Mouse (Mus musculus) gastrocnemius, postnatal 25 days (tissue): ENCODE data around the gene Gm49387. TPM values are rescaled to one million over a fixed set of nuclear protein-coding genes. Genes with fewer than 3 reads are reported as not detected.

Experiments used
- DNase-seq: peaks from one replicate; pipeline ENCODE4 v3.0.0; 2022
- long read RNA-seq, 2 experiments: library from polyadenylated mRNA; stranded (forward); transcript quantifications; one replicate each; pipeline ENCODE4 v2.0.0; 2021
- total RNA-seq, 2 experiments: library from RNA; stranded (reverse); gene quantifications; 1 replicate in 1 of 2; 2 replicates in 1 of 2; pipeline ENCODE4 v1.2.3; 2021

Gm49387 gene
- 1 to 10 TPM in 1 of 2 experiments, under 1 TPM in 1; 0.79 to 1.3 TPM for total RNA-seq
- long read RNA-seq, experiment 1 = 0 reads
- long read RNA-seq, experiment 2, partial matches to known transcripts = 0 of 1 reads
- long read RNA-seq, experiment 2, other reads (novel, unspliced or antisense) = 1 of 1 reads

GRCm38 (mm10) chr14:31640346-31640889, at the start of gene Gm49387:
TSS of gene Gm49387 (minus strand) at chr14:31640878.
- DNase-seq = no peak

DNA sequence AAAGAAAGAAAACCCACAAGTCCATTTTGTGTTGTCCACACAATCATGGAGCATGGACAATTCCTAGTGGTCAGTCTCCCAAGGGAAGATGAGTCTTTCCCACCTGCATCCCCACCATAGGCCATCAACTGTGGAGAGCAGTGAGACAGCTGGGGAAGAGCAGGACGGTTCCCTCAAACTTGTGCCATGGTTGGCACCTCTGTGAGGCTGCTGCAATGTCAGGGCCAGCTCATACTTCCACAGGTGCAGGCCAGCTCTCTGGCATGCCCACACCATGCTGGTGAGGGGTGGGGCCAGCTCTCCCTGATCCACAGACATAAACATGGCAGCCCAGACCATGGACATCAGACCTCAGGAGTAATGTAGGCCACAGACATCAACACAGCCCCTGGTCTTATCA, 45.6 kb upstream of the Gm49387 start:
- DNase-seq = no peak

- DNase-seq = no peak
Observed at GRCm38 (mm10) chr14:31685680-31686079, 45.0 kb upstream of the Gm49387 start.

- DNase-seq = no peak
Observed at GRCm38 (mm10) chr14:31684343-31685040, 43.8 kb upstream of the Gm49387 start.

DNA sequence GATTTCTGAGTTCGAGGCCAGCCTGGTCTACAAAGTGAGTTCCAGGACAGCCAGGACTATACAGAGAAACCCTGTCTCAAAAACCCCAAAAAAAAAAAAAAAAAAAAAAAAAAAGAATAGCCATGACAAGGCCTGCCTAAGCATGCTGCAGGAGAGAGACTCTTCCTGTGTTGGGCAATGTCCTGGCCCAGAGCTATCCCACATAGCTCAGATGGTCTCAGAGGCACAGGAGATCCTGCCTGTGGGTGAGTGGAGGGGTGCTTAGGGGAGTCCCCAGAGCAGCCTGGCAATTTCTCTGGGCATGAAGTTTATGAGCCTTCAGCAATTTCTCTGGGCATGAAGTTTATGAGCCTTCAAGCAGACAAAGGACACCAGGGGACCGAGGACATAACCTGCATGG, 42.9 kb upstream of the Gm49387 start:
- DNase-seq = no peak

- DNase-seq = no peak
Observed at GRCm38 (mm10) chr14:31681931-31682555, 41.4 kb upstream of the Gm49387 start.

- DNase-seq = no peak
Observed at GRCm38 (mm10) chr14:31681291-31681690, 40.6 kb upstream of the Gm49387 start.

DNA sequence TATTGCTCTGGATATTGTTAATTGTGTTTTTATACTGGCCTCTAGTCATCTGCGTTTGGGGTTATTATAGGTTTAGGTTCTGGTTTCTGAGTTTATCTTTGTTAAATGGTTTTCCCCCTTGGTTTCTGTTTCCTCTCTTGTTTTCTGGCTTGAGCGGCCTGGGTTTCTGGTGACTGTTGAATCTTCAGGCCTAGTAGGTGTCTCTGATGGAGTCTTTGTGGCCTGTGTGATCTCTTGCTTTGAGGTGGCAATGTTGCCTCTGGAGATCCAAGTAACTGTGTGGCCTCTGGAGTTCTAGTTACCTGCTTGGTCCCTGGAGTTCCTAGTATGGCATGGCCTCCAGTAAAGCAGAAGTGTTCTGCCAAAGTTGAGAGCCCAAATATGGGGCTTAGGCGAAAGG, 40.0 kb upstream of the Gm49387 start:
- no peak for DNase-seq

- no peak for DNase-seq
Observed at GRCm38 (mm10) chr14:31671635-31672320, 31.1 kb upstream of the Gm49387 start.

- no peak for DNase-seq
Observed at GRCm38 (mm10) chr14:31669642-31670490, 29.2 kb upstream of the Gm49387 start.

DNA sequence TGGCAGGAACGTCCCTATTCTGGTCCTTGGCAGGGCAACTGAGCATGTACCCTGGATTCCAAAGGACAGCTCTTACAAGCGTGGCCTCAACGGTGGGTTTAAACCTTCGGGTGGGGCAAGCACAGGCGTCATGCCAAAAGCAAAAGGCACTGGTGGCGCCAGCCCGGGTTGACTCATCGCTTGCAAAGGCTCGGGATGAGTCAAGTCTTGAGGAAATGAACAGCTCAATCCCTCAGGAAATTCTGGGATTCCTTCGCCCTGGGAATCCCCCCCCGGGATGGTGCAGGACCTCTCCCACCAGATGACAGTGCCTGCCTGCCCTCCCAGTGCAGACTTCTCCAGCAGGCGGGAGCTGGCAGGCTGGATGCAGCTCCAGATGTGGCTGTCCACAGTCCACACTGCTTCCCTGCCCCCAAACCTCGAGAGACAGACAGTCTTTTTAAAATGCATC, 28.5 kb upstream of the Gm49387 start:
- peak; percentile 80 for DNase-seq

- no peak for DNase-seq
Observed at GRCm38 (mm10) chr14:31668326-31668725, 27.6 kb upstream of the Gm49387 start.

DNA sequence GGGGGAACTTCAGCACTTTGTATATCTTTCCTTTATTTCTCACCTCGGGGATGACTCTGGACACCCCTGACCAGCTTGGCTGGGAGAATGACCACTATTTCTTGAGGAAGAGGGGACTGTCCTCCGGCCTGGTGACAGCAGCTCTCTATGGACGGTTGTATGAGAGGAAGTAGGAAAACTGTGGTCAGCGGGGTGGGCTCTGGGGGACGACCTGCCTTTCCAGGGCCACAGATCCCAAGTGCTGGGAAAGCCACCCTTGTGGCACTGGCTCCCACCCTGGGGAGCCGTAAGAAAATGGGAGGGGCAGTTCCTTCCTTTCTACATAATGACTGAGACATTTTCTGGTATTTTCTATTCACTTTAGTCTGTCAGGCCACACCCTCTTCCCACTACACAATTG, 27.1 kb upstream of the Gm49387 start:
- DNase-seq = no peak

DNA sequence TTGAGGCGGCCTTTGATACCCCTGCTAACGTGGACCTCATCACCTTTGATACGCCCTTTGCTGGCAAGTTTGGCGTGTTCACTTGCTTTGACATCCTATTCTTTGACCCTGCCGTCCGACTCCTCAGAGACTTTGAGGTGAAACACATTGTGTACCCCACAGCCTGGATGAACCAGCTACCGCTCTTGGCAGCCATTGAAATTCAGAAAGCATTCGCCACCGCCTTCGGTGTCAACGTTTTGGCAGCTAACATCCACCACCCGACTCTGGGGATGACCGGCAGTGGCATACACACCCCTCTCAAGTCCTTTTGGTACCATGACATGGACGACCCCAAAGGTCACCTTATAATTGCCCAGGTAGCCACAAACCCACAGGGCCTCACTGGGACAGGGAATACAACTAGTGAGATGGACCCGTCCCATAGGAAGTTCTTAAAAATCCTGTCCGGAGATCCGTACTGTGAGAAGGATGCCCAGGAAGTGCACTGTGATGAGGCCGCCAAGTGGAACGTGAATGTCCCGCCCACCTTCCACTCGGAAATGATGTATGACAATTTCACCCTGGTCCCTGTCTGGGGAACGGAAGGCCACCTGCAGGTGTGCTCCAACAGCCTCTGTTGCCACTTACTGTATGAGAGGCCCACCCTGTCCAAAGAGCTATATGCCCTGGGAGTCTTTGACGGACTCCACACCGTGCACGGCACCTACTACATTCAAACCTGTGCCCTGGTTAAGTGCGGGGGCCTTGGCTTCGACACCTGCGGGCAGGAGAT, 26.4 kb upstream of the Gm49387 start:
- no peak for DNase-seq

DNA sequence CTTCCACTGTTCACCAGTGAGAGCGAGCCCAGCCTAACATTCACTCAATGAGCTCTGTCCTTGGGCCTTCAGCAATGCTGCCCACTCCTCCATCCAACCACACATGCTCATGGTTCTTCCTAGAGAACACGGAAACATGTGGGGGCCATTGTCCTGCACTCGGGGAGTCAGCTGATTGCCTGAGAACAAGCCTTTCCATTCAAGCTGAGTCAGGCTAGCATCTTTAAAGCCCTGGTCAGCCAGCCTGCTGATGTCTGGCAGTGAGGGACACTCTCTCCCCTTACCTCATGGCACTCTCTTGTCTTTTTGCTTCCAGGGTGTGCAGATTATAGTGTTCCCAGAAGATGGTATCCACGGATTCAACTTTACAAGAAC, 24.9 kb upstream of the Gm49387 start:
- DNase-seq = no peak

DNA sequence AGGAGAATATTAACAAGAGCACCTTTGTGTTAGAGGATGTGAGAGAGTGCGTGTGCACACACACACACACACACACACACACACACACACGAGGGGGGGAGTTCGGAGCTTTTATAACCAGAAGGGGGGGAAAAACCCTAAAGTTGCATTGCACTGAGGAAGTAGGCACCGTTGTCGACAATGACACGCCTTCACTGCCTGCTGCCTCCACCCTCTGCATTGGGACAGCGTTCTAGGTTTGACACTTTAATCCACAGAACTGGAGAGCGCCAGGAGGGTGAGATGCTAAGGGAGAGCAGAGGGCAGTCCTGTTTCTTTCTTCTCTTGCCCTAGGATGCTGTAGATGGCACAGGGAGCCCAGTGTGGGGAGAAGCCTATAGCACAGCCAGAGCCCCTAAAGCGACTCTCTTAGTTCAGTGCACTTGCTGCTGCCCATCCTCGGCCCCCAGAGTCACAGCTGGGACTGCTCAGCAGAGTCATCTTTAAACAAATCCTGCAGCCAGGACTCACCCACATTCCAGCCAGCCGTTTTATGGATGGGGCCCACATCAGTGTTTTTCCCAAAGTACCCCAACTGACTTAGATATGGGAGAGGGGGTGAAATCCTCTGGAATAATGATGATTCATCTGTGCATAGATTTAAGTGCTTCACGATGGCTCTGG, 24.4 kb upstream of the Gm49387 start:
- DNase-seq = no peak

DNA sequence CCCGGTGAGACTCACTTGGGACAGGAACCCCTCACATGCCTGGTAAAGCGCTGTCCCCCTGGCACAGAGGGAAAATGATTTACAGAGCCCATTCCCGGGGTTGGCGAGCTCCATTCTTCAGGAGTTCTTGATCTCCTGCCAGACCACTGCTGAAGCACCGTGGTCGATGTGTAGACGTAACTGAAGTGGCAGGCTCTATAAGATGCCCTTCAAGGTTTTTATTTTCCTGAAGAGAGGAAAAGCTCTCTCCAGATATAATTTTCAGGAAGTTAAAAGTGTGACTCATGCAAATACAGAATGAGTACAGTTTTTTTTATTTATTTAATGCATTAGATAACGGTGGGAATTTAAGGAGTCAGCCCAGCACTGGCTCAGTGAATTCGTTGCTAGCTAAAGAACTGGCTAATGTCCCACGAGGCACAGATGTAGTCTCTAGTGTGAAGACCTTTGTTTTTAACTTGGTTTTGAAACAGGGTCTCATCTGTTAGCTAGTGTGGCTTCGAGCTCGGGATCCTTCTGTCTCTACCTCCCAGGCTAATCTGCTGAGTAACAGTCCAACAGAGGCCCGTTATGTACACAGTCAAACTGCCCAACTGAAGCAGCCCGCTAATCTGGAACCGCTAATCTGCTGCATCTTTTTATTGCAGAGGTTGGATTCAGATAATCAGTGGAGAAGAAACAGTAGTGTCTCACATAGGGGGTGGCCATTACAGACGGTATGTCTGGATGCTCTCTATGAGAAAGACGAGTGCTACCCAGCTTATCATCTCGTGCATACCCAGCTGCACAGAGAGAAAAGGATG, 23.6 kb upstream of the Gm49387 start:
- no peak for DNase-seq

DNA sequence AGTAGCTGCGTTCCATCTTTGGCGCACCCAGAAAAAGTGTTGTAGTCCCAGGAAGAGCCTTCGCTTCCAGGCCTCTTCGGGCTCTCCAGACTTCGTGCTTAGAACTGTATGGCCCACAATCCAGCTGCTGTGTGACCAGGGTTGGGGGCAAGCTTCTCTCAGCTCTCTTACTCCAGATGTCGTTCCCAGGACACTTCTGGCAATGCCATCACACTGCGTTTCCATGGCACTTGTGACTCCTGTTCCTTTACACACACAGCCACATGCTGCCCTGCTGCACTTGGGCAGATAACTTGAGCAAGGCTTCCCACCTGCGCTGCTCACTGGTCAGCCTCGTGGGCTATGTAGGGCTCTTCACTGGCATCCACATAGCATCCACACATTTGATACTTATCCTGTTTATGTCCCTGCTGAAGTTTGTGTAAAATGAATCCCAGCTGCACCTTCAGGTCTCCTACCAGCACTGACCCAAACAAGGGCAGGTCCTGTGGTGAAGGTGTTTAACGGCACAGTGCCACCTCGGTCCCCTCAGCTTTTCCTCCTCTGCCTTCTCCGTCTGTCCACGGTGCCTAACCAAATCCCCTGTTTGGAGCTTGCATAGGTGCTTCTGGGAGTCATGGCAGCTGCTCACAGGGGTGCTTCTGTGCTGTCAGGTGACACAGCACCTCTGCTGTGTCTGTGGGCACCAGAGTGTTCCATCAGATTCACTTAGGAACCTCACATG, 22.9 kb upstream of the Gm49387 start:
- no peak for DNase-seq
